Mouse (Mus musculus): ENCODE results near the gene Nfam1.

Nfam1 gene

GRCm38 (mm10) chr15:82992911-82993310 lies 40.2 kb downstream of the Nfam1 start:
- DNase-seq (ENCODE audit: low read depth, low spot score) = peak; percentile 9

DNA sequence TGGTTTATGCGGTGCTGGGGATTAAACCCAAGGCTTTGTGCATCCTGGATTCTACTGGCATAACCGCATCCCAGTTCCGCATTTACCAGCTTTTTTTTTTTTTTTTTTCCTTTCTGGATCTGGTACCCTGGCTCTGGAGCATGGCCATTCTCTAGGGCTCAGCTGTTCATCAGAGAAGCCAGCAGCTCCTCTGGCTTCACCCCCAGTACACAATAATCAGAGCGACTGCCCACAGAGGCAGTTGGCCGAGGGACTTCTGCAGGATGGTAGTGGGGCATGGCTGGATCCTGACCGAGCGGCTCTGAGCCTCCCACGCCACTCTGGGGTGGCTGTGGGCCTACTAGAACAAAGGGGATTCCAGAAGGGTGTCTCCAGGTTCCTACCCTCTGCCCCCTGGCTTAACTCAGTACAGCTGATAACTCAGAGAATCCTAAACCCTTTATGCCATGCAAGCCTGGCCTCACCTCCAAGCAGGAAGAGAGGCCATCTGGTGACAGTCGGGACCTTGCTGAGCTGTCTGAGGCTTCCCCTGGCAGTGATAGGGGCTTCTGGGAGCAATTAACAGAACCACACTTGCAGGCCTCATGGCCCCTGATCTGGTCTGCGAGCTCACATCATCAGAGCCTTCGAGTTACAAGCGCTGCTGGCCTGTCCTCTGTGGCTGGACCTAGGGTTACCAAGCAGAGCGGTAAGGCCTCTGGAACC lies 40.9 kb downstream of the Nfam1 start:
- no peak for DNase-seq (ENCODE audit: low read depth, low spot score)

DNA sequence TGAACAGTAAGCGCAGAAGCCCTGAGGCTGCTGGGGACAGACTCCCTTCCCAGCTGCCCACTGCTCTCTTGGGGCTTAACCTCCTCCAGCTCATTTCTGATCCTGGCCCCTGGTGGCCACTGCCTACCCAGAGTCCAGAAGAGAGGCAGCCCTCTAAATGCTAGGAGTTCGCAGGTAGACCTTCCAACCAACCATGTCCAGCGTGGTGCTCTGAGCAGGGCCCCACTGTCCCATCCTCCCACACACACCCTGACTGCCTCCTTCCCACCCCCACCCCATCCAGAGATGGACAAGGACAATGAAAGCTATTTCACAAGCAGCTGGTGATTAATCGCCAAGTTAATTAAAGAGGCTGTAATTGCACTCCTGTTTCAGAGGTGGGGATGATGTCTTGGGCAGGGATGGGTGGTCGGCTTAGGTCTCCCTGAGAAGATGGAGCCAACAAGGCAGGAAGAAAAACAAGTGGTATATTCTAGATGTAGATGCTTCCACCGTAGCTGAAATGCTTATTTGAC lies 43.9 kb downstream of the Nfam1 start:
- DNase-seq (ENCODE audit: low read depth, low spot score) = no peak

- DNase-seq (ENCODE audit: low read depth, low spot score) = peak; percentile 93
Measured at GRCm38 (mm10) chr15:82987732-82988112, 45.4 kb downstream of the Nfam1 start, which contains the start of gene Tcf20. Tcf20 (minus strand) TSS chr15:82987872.

GRCm38 (mm10) chr15:82987014-82987731 lies 45.9 kb downstream of the Nfam1 start:
- no peak for DNase-seq (ENCODE audit: low read depth, low spot score)

GRCm38 (mm10) chr15:82984574-82984973 lies 48.5 kb downstream of the Nfam1 start:
- DNase-seq (ENCODE audit: low read depth, low spot score) = no peak

DNA sequence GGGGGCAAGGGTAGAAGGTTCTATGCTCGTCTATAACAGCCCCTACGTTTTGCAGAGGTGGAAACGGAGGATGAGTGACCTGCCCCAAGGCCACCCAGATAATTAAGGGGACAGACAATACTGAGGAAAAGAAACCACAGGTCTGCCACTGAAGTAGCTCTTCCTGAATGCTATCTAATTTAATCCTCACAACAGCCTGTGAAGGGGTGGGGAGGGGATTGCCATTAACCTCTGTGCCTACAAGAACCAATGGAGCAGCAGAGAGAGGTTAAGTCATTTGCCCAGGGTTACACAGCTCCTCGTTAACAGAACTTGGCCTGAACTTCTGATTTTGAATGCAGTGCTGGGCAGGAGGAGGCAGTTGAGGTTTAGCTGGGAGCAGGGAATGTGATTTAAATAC lies 49.0 kb downstream of the Nfam1 start:
- no peak for DNase-seq (ENCODE audit: low read depth, low spot score)

DNA sequence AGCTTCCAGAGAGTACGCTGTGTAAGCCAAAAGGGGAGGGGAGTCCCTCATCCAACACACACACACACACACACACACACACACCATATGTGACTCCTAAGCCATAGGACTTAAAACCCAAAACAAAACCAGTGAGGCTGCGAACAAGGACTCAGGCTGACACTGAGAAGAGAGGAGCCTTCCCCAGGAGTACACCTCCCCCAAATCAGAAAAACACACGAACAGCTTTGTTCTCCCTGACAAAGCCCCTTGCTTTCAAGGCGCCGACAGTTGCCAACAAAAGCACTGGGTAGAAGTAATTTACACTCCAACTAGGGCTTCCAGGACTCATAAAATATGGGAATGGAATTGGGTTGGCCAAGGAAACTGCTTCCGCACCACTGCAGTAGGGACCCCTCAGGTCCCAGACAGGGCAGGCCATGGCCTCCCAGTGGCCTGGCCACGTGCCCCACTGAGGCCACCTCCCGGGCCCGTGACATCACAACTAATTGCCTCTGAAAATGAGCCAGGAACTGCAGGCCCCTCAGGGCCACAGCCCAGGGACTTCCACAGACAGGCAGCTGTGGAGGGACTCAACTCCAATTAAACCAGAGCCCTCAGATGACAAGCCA lies 49.6 kb downstream of the Nfam1 start:
- DNase-seq (ENCODE audit: low read depth, low spot score) = no peak

- DNase-seq (ENCODE audit: low read depth, low spot score) = no peak
Measured at GRCm38 (mm10) chr15:82982724-82983415, 50.2 kb downstream of the Nfam1 start.

- DNase-seq (ENCODE audit: low read depth, low spot score) = no peak
Measured at GRCm38 (mm10) chr15:82981676-82982520, 51.2 kb downstream of the Nfam1 start.

GRCm38 (mm10) chr15:82979531-82979930 lies 53.6 kb downstream of the Nfam1 start:
- no peak for DNase-seq (ENCODE audit: low read depth, low spot score)

GRCm38 (mm10) chr15:82974471-82974870 lies 58.6 kb downstream of the Nfam1 start:
- DNase-seq (ENCODE audit: low read depth, low spot score) = no peak

DNA sequence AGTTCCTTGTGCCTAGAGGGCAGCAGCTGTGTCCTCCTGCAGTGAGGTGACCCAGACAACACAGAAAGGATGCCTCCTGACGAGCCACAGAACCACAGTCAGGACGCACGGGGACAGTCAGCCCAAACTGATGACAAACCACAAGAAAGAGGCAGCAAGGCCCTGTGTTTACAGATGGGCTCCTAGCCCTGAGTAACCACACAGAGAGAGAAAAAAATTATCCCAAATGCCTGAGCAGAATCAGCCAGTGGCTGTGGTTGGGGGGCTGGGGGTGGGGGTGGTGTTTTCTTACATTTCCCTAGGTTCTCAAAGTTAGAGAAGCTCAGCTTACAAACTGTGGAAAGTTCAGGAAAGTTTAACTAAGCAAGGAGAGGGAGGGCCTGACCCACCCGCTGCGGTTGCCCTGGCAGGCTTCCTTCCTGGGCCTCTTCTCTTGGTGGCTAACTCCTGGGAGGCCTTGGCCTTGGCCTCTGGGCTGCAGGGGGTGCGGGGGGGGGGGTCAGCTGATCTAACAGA lies 63.8 kb downstream of the Nfam1 start:
- no peak for DNase-seq (ENCODE audit: low read depth, low spot score)

- peak; percentile 24 for DNase-seq (ENCODE audit: low read depth, low spot score)
Measured at GRCm38 (mm10) chr15:82968449-82968848, 64.7 kb downstream of the Nfam1 start.

DNA sequence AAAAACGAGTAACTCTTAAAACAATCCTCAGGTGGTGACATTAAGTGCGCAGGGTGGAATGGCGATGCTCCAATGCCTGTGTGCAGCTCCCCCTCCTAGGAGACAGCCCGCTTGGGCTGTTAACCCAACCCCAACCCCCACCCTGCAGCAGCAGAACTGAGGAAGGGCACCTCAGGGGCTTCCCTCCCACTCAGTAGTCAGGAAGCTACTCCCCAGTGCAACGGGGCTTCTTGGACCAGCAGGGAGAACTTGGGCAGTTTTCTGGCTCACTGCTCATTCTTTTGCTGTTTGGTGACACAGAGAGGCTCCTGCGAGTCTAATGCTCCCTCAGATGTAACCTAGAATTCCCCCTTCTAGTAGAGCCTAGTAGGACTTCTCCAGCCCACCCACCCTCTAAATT lies 65.2 kb downstream of the Nfam1 start:
- no peak for DNase-seq (ENCODE audit: low read depth, low spot score)

DNA sequence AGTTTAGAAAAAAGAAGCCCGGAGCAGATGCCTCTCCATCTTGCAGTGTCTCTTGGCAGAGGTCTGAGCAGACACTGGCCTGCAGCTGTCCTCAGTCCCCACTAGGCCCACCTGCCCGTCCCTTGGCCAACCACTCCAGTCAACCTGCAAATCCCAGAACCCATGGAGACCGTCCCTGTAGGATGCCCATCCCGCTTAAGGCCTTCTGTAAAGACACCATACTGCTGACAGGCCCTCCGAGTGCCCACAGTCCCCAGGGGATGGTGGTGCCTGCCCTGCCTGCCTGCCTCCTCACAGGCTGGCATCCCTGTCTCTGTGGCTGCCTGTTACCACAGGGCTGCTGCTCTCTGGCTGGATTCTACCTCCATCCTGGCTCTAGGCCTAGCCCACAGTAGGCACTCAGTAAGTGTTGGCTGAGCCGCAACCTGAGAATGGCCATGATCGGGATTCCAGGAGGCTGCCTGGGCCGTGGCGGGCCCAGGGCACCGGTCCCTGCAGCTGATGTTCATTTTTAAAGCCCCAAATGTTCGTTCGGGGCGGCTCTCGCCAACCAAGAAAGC lies 68.8 kb downstream of the Nfam1 start:
- DNase-seq (ENCODE audit: low read depth, low spot score) = no peak

DNA sequence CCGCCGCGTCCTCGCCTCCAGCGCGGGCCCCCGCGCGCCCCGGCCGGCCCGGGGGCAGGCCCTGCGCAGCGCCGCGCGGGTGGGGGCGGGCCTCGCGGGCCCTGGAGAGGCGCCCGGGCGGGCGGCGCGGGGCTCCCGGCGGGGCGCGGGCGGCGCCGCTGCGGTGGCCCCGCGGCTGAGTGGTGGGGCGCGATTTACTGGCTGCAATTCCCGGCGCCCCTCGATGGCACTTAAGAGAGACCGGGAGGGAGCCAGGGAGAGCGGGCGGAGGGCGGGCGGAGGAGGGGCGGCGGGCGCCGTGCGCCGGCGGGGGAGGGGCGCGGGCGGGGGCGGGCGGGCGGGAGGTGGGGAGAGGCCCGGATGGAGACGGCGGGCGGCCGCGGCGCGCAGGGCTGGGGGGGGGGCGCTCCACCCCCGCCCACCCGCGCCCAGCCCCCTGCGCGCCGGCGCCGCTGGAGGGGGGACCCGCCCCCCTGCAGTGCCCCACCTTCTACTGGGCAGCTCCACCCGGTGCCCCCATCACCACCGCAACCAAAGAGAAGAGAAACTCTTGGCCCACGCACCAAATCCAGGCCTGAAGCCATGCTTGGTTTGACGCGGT lies 69.5 kb downstream of the Nfam1 start:
- peak; percentile 35 for DNase-seq (ENCODE audit: low read depth, low spot score)

DNA sequence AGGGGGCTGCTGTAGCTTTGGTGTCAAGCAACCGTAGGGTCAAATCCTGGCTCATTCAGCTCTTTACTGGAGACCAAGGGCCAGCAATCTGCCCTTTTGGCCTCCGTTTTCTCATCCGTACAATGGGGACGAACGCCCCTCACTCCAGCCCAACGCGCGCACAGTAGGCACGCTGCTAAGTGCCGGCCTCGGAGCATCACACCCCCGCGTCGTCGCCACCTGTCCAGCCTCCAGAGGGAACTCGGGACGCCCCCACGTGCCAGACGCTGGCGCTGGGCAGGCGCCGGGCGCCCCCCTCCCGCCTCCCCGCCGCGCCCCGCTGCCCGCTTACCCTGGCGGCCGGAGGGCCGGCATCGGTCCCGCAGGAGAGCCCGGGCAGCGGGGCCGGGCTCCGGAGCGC lies 70.0 kb downstream of the Nfam1 start:
- no peak for DNase-seq (ENCODE audit: low read depth, low spot score)

DNA sequence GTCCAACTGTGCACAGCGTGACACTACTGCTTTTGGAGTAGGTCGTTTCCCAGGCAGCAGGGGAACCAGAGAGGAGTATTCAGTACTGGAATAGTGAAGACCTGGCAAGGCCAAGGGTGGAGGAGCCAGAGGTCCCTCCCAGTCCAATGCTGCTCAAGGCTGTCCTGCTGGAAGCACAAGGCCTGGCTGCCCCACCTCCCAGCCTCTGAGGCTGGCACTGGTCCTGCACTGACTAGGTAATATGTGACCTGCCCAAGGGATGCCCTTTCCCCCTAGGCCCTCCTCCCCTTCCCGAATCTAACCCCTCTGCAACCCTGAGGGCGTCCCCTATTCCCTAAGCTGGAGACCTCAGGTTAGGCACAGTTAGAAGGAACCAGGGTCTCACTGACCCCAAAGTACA lies 70.6 kb downstream of the Nfam1 start:
- DNase-seq (ENCODE audit: low read depth, low spot score) = no peak

Data from CD4-positive, CD25-positive, alpha-beta regulatory T cell, adult 2 months (primary cell).